Comparison of ENCODE assay signal across 7 mouse cellular contexts in genomic region chr14:25456666-25457433, GRCm38 (mm10). TPM values are rescaled to one million over a fixed set of nuclear protein-coding genes. Genes with fewer than 3 reads are reported as not detected.
DNase-seq lines count a peak whose midpoint lies in the region; ATAC-seq lines count a peak whose summit lies in the region.

No protein-coding gene starts in this region.

- DNase-seq in 3134 (ENCODE audit: extremely low read depth, insufficient read length, low spot score) (peak; percentile 78), A20 (ENCODE audit: low read depth, low spot score) (peak; percentile 28)
- DNase-seq in lung, postnatal 10 days: peak; percentile 70
- DNase-seq in spleen, postnatal 10 days (ENCODE audit: low spot score in 2 of 2): no peak
- no peak for DNase-seq in gastrocnemius, adult 18-20 months (ENCODE audit: low spot score)

- H3K27ac ChIP-seq in embryonic facial prominence, embryonic 13.5 days: peak overlapping the region; percentile 100
- peak overlapping the region; percentile 91 for H3K27ac ChIP-seq in intestine, embryonic 16.5 days (ENCODE audit: low read length)

- peaks cover 37% of the 10 kb centered on the region for H3K4me1 ChIP-seq in embryonic facial prominence, embryonic 13.5 days
- peaks cover 46% of the 10 kb centered on the region for H3K4me1 ChIP-seq in intestine, embryonic 16.5 days (ENCODE audit: control insufficient read depth, insufficient read depth, low read length)

- no peak for ATAC-seq in embryonic facial prominence, embryonic 13.5 days (ENCODE audit: insufficient number of reproducible peaks, insufficient read depth, low FRiP score, low TSS enrichment, low read depth)
- peak; percentile 0; the same call in 1 of the 2 replicates for ATAC-seq in intestine, embryonic 16.5 days

- no peaks in the 10 kb centered on the region for H3K9me3 ChIP-seq in embryonic facial prominence, embryonic 13.5 days
- H3K9me3 ChIP-seq in intestine, embryonic 16.5 days (ENCODE audit: control insufficient read depth, low read length): no peaks in the 10 kb centered on the region

- peak overlapping the region; percentile 99 for H3K4me3 ChIP-seq in embryonic facial prominence, embryonic 13.5 days
- peak overlapping the region; percentile 99 for H3K4me3 ChIP-seq in intestine, embryonic 16.5 days (ENCODE audit: low read length)

- no peaks in the 10 kb centered on the region for H3K27me3 ChIP-seq in embryonic facial prominence, embryonic 13.5 days
- no peaks in the 10 kb centered on the region for H3K27me3 ChIP-seq in intestine, embryonic 16.5 days (replicated peaks; ENCODE audit: control insufficient read depth, insufficient read depth, low read length)

- H3K4me2 ChIP-seq in embryonic facial prominence, embryonic 13.5 days: peak overlapping the region; percentile 94
- H3K4me2 ChIP-seq in intestine, embryonic 16.5 days (ENCODE audit: low read depth, low read length): peak overlapping the region; percentile 98

- H3K9ac ChIP-seq in embryonic facial prominence, embryonic 13.5 days: peak overlapping the region; percentile 99
- peak overlapping the region; percentile 77 for H3K9ac ChIP-seq in intestine, embryonic 16.5 days (ENCODE audit: low read depth, low read length)

- 2% methylated on average over 17 of the region's 17 CpGs for WGBS in embryonic facial prominence, embryonic 13.5 days
- 3% methylated on average over 17 of the region's 17 CpGs for WGBS in intestine, embryonic 16.5 days

- H3K36me3 ChIP-seq in embryonic facial prominence, embryonic 13.5 days: no peaks in the 10 kb centered on the region
- H3K36me3 ChIP-seq in intestine, embryonic 16.5 days (ENCODE audit: control insufficient read depth, insufficient read depth, low read length): no peaks in the 10 kb centered on the region

RNA-seq across cellular contexts. Expression of gene Zmiz1, which starts 2.1 kb away (rescaled TPM):
- 44.3 and 52.9 TPM in 2 replicates for polyA plus RNA-seq in embryonic facial prominence, embryonic 13.5 days (2015; fragmentation: Nextera tagmentation; extraction: Ambion mirVana)
- polyA plus RNA-seq in intestine, embryonic 16.5 days (2015; fragmentation: Nextera tagmentation; extraction: Ambion mirVana): 21.2 and 22.3 TPM in 2 replicates
- 10 to 100 TPM; 26.6 to 28.6 TPM for total RNA-seq in gastrocnemius, adult 18-20 months (2021)

Comparison
In these comparisons a context has a peak if more than half of its experiments do, and no peak if none do; other contexts are left out.
1. DNase-seq: peak in 3134 (single experiment), A20 (single experiment) and lung, postnatal 10 days (single experiment); none in spleen, postnatal 10 days (0 of 2) and gastrocnemius, adult 18-20 months (single experiment).